Mouse (Mus musculus): Measurements from ENCODE around the gene Vmn1r208.
A peak's percentile ranks its signal among the peaks of the same experiment; 100 is the strongest.
"Not testable (repeated sequence)": the region's sequence is repeated elsewhere in the genome, so short reads cannot be mapped to it uniquely, and the experiment has no call there.

Vmn1r208 gene

GRCm38 (mm10) chr13:22777300-22777699 is at the start of gene Vmn1r208:
Vmn1r208 (minus strand) TSS chr13:22777400.
- DNase-seq (ENCODE audit: low spot score), result not testable (repeated sequence)

- not testable (repeated sequence) for DNase-seq (ENCODE audit: low spot score)
These were observed 44.4 kb upstream of the Vmn1r208 start for GRCm38 (mm10) chr13:22821601-22822000.

GRCm38 (mm10) chr13:22809582-22809981 is 32.4 kb upstream of the Vmn1r208 start, which contains the start of gene Vmn1r209:
Vmn1r209 (minus strand) TSS chr13:22809682.
- not testable (repeated sequence) for DNase-seq (ENCODE audit: low spot score)

GRCm38 (mm10) chr13:22788096-22788495 is 10.9 kb upstream of the Vmn1r208 start:
- not testable (repeated sequence) for DNase-seq (ENCODE audit: low spot score)

GRCm38 (mm10) chr13:22784159-22784558 is 7.0 kb upstream of the Vmn1r208 start:
- DNase-seq (ENCODE audit: low spot score), result not testable (repeated sequence)

- not testable (repeated sequence) for DNase-seq (ENCODE audit: low spot score)
These were observed 5.6 kb downstream of the Vmn1r208 start for GRCm38 (mm10) chr13:22771592-22771991.

GRCm38 (mm10) chr13:22747524-22747923 is 29.7 kb downstream of the Vmn1r208 start:
- DNase-seq (ENCODE audit: low spot score), result peak; percentile 27

GRCm38 (mm10) chr13:22729529-22729928 is 47.7 kb downstream of the Vmn1r208 start, which contains the start of gene Vmn1r207-ps:
Vmn1r207-ps (minus strand) TSS chr13:22729629.
- not testable (repeated sequence) for DNase-seq (ENCODE audit: low spot score)
